Mouse (Mus musculus): ENCODE results near the gene Fbh1. TPM values are rescaled to one million over a fixed set of nuclear protein-coding genes. Genes with fewer than 3 reads are reported as not detected.

Gene Fbh1
- polyA plus RNA-seq (2015; fragmentation: Illumina TruSeq; extraction: RNeasy Lipid Tissue Mini Kit (QIAGEN cat#74804); ENCODE audit: insufficient read depth, low read depth, low replicate concordance), result 22.0 TPM

DNA sequence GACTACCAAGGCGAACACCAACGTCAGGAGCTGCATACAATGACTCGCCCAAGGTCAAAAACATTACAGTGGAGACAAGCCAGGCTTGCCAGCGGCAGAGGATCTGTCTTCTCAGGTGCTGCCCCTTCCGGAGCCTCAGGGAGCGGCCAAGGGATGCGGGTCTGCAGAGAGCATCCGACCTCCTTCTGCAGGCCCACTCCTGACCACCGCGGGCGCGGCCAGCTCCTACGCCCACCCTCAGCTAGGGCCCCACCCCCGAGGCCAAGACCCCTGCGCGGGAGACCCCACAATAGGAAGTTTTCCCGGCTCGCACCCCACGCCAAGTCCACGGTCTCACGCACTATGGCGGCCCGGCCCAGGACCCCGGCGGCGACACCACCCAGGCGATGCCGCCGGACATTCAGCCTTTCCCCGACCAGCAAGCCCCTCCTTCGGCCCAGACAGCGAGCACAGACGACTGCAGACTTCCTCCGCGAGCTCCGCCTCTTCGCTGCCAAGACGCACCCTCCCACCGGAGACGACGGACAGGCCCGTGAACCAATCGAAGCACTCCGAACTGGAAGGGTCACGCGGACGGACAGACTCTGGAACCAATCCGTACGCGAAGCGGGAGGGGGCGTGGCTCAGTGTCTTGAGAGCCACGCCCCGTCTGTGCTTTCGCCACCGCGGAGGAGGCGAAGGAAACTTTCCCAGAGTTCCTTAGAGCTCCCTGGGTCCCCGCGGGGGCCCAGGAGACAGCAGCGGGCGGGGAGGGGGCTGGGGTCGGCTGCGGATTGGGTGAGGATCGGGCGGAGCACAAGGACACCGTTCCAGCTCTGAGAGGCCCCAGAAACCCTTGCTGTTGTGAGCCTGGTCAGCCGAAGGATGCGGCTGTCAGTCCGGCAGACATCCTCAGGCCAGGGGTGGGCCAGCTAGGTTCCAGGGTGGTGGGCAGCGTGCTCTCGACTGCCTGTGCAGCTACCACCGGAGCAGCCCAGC lies at the start of gene Fbh1, which contains the start of gene Ankrd16:
Gene Fbh1 (minus strand): TSS at position 492 of the 978 bp plus-strand sequence.
Gene Ankrd16 (plus strand): TSS at position 786 of the 978 bp plus-strand sequence.

DNA sequence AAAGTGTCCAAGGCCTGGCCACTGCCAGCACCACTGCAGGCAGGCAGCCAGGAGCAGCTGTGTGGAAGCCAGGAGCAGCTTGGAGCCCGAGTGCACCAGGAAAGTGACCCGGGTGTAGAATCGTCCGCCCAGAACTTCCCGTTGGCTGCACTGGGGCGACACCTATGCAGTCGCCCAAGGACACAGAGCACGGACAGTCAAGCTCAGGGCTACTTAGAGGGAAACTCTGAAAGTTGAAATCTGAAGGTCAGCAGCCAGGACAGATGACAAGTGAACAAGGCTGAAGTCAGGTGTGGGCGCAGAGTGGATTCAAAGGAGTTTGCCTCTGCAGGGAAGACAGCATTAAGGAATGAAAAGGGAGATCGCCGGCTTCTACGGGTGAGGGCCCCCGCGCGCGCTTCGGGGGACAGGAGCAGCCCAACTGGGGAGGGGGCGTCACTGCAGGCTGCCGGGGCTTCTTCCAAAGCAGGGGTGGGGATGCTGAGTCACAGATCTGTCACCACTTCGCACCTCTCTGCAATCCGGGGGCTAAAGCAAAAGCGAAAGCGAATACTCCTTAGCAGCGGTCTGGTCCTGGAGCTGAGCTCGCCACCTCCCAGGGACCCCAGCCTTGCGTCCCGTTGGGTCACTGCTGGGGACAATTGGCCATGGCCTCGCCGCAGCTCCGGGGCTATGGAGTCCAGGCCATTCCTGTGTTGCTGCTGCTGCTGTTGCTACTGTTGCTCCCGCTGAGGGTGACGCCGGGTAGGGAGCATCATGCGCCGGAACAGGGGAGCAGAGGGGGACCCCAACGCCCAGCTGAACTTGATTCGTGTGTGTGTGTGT lies 72.0 kb downstream of the Fbh1 start, which contains the start of gene Il15ra:
Gene Il15ra (plus strand): TSS at position 90 of the 825 bp plus-strand sequence.

Other genes with a start within 250 kb of the Fbh1 start
- gene Pfkfb3, start 223.5 kb downstream of the Fbh1 start, polyA plus RNA-seq (2015; fragmentation: Illumina TruSeq; extraction: RNeasy Lipid Tissue Mini Kit (QIAGEN cat#74804); ENCODE audit: insufficient read depth, low read depth, low replicate concordance), result 4.6 TPM
- 38.7 TPM for gene Rbm17, start 173.4 kb downstream of the Fbh1 start, polyA plus RNA-seq (2015; fragmentation: Illumina TruSeq; extraction: RNeasy Lipid Tissue Mini Kit (QIAGEN cat#74804); ENCODE audit: insufficient read depth, low read depth, low replicate concordance)
- gene Gm17490, start 151.3 kb downstream of the Fbh1 start, polyA plus RNA-seq (2015; fragmentation: Illumina TruSeq; extraction: RNeasy Lipid Tissue Mini Kit (QIAGEN cat#74804); ENCODE audit: insufficient read depth, low read depth, low replicate concordance), result not detected
- gene Il2ra, start 134.8 kb downstream of the Fbh1 start, polyA plus RNA-seq (2015; fragmentation: Illumina TruSeq; extraction: RNeasy Lipid Tissue Mini Kit (QIAGEN cat#74804); ENCODE audit: insufficient read depth, low read depth, low replicate concordance), result 0.30 TPM
- 6.0 TPM for gene Il15ra, start 72.3 kb downstream of the Fbh1 start, polyA plus RNA-seq (2015; fragmentation: Illumina TruSeq; extraction: RNeasy Lipid Tissue Mini Kit (QIAGEN cat#74804); ENCODE audit: insufficient read depth, low read depth, low replicate concordance)
- 31.5 TPM for gene Ankrd16, start 294 bp upstream of the Fbh1 start, polyA plus RNA-seq (2015; fragmentation: Illumina TruSeq; extraction: RNeasy Lipid Tissue Mini Kit (QIAGEN cat#74804); ENCODE audit: insufficient read depth, low read depth, low replicate concordance)